Mouse (Mus musculus): ENCODE measurements around the gene Slc38a1.

Gene Slc38a1

DNA sequence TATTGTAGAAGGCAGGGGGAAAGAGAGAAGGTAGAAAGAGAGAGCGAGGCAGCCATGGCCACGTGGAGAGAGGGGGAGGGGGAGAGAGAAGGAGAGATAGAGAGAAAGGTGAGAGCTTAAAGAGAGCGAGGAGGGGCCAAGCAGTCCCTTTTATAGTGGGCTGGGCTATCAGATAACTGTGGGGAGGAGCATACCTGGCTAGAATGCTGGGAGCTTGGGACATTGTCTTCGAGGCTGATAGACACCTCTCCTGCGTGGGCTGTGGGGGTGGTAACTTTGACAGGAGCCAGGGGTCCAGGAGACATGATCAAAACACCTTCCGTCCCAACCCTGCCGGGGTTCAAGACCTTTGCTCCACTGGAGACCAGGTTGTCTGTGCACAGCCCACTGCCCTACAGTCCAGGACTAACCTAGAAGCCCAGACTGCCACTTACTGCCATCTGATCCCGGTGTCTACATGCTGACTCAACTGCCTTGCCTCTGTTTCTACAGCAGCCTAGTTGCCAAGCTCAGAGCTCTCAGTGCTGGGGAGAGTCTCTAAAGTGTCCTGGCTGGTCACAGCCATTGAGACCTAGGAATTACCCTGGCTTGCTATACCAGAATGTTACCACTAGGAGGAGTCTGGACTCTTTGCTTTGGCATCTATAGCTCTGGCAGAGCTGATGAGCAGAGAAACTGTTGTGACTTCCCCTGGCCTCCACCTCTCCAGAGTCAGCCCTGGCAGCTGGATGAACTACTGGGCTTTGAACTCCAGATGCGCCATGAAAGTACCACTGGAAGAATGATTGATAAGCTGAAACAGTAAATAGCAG lies 90.9 kb downstream of the Slc38a1 start:
- peak; percentile 74 for DNase-seq

DNA sequence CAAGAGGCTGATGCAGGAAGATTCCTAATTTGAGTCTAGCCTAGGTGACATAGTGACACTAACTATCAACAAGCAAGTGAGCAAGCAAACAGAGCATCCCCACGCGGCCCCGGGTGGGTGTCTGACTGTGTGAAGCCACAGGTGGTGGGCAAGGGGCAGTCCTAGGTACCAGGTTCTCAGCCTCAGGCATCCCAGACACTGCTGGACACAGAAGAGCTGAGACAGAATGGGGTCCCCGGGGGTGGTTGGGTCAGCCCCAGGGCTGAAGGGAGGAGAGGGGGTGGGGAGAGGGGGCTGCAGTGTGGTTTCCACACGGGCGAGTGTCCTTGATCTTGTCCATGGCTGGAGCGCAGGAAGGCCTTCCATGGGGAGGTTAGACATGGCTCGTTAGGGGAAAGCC lies 91.6 kb downstream of the Slc38a1 start:
- no peak for DNase-seq

DNA sequence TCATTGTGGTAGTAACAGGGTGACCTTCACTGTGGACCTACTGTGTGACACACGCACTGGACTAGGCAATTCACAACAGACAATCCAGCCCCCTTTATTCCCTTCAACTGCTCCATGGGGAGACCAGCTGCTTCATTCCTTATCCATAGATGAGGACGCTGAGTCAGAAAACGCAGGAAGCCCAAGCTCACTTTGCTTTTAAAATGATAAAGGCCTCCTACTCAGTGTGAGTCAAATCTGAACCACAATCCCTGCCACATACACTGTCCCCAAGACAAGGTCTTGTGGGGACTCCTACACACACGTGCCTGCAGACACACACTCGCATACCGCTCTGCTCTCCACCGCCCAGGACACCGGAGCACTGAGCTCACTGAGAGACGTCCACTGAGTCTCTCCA lies 94.3 kb downstream of the Slc38a1 start:
- DNase-seq = no peak

DNA sequence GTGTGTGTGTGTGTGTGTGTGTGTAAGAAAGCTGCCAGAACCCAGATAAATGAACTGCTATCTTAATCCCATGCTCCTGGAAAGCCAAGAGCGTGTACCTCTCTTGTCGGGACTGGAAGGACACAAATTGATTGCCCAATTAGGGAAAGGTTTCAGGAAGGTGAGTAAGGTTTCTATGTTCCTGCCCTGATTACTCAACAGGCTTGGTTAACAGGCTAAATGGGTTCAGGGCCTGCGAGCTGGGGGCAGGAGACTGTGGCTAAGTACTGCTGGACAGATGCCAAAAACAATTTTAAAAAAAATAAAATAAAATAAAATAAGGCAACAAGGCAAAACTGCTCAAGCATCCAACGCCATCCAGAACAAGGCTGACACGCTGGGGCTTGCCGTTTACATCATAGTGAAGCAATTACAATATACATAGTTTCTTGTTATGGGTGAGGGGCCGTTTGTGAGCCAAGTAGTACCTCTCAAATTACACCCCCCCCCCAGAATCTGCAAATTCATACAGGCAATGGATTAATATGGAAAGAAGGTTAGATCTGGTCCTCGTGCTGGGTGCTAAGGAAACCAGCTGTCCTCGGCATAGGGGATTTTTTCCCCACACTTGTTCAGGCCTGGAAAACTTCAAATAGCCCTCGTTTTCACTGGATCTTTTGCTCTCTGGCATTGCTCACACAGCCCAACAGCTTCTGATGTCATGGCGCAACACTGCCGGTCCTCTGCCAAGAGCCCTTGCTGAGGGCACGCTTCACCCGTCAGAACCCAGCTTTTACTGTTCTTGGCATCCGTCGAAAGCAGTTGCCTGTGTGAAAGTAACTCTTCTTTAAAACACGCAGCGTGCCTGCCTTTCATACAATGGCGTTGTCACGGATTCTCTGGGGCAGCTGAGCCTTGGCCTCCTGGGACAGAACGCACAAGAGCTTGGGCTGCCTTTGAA lies 95.2 kb downstream of the Slc38a1 start:
- DNase-seq = peak; percentile 56

DNA sequence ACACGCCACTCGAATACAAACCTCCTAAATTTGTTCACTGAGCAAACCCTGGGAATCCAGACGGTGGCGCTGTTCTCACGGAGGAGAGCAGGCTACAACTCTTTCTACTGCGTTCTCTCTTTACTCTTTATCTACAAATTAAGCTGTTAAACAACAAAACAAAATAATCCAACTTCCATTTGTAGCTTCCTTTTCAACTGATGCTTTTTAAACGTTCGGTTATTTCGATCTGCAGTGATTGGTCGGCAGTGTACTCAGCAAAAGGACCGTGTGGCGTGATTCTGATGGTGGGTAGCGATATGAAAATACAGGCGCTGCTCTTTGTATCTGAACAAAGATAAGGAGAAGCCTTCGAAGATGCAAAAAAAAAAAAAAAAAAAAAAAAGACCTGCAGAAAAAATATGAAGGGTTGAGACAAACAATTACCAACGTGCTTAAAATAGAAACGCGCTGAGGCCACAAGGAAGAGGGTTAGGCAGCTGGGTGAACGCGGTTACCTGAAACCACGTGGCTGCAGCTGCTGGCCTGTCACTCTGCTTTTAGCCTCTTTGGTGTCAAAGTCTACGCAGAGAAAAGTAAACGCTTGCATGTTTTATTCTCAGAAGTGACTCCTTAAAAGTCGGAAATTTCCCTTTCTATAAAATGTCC lies 99.4 kb downstream of the Slc38a1 start:
- no peak for DNase-seq

DNA sequence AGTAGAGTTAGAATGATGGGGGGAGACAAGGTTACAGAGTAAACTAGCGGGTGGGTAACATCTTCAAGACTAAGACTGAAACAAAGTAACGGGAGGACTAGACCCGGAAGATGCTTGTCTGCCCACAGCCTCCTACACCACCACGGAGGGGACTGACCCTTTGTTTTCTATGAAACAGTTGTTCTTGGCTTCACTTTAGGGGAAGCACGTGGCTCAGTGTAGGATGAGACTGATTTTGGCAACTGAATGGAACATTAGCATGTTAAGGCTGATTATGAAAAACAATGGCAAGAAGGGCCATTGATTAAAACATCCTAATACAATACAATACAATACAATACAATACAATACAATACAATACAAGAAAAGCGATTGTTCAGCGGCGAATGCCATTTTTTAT lies 100.6 kb downstream of the Slc38a1 start:
- peak; percentile 54 for DNase-seq

DNA sequence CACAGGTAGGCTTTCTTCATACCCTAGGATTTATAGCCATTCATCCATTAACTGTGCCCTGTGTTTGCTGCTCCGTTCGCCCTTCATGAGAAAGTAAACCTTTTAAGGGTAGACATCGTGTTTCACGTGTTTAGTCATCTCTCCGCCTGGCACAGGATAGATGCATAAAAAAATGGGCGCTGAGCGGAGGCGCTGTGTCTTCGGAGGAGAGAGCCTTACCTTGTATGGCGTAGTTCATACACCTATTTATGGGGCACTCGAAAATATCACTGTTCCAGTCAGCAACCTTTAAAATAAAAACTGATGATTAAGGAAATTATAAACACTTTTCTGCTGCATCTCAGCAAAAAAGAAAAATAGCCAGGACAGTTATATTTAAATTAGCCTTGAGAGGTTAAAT lies 105.4 kb downstream of the Slc38a1 start:
- DNase-seq = no peak

DNA sequence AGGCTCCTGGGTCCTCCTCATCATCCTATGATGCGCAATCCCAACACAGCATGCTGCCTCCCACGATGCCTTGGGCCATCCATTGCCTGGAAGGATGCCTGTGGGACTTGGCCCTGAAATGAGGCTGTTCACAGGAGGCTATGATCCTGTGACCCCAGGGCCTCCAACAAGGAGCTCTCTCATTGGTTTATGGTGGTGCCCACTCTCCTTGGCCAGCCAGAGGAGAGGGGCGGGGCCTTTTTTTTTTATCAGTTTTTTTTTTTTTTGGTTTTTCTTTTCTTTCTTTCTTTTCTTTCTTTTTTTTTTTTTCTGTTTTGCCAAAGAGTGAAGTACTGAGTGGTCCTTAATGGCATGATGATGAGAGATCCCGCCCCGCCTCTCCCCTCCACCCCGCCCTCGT lies 106.3 kb downstream of the Slc38a1 start:
- no peak for DNase-seq

DNA sequence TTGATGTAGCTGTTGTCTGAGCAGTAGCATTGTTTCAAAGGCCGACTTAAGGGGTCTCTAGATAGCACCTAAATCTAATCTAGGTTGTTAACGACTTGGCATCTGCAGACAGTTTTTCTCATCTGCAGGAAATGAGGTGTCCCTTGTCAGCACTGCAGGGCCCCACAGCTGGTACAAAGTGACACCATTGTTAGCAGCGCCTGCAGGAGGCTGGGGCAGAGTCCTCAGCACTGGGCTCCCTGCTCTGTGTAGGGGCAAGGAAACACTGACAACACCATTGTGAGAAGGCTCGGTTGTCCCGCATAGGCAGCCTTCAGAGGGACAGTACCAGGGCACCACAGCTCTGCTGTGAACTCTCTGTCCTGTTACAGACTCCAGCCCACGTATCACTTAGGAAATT lies 115.0 kb downstream of the Slc38a1 start:
- DNase-seq = peak; percentile 63

DNA sequence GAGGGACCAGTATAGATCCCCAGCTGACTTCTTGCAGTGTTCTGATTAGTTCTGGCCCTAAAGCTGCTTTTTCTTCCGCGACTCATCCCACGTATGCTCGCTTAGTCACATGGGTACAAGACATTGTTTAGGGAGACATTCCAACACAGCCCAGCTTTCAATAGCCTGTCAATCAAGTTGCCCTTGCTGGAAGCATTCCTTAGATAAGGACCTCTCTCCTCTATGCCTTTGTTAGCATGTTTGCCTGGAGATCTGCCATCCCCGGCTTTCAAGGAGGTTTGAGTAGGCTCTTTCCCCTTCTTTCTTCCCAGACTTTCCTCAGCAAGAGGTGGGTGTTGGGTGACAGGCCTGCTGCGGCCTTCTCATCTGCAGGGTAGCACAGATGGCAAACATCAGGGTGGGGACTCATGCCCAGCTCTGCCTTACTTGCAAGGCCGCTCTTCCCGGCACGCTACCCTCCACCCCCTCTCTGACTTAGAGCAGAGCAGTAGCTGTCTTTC lies 118.4 kb downstream of the Slc38a1 start:
- DNase-seq = peak; percentile 25
